Mouse (Mus musculus) forebrain, embryonic 16.5 days (tissue): ENCODE measurements at regions not wholly inside any gene's neighbourhood (a gene's known extent, or its start where the extent isn't known, plus 50 kb on each side); places are given as distances from the start of the nearest gene placed in this dataset.

Experiments used
- ATAC-seq: fragments of 200-750 bp; cut with Nextera tagmentation; 2 replicates; pipeline ENCODE4 v1.8.0; 2017; ENCODE audit warnings: mild to moderate bottlenecking, moderate library complexity
- H3K27ac ChIP-seq: fragments of 300-500 bp; sonication (generic); 2 replicates; pipeline ENCODE4 v1.5.1; 2014; ENCODE audit warnings: low read length, control low read depth
- H3K27me3 ChIP-seq: fragments of 300-500 bp; sonication (generic); replicated peaks from 2 replicates; pipeline ENCODE4 v1.6.1; 2014; ENCODE audit warnings: low read length; ENCODE audit not compliant: control insufficient read depth, insufficient read depth
- H3K36me3 ChIP-seq: fragments of 300-500 bp; sonication (generic); 2 replicates; pipeline ENCODE4 v1.6.1; 2014; ENCODE audit not compliant: control insufficient read depth, insufficient read depth
- H3K4me1 ChIP-seq: fragments of 300-500 bp; sonication (generic); replicated peaks from 2 replicates; pipeline ENCODE4 v1.6.1; 2014; ENCODE audit warnings: low read length; ENCODE audit not compliant: control insufficient read depth, insufficient read depth
- H3K4me2 ChIP-seq: fragments of 300-500 bp; sonication (generic); 2 replicates; pipeline ENCODE4 v1.6.1; 2014; ENCODE audit warnings: mild to moderate bottlenecking, low read length, control low read depth
- H3K4me3 ChIP-seq: fragments of 300-500 bp; sonication (generic); replicated peaks from 2 replicates; pipeline ENCODE4 v1.5.1; 2014; ENCODE audit warnings: mild to moderate bottlenecking, low read length, control low read depth
- H3K9ac ChIP-seq: fragments of 300-500 bp; sonication (generic); replicated peaks from 2 replicates; pipeline ENCODE4 v1.6.1; 2014; ENCODE audit warnings: low read depth, low read length, control low read depth
- H3K9me3 ChIP-seq: fragments of 300-500 bp; sonication (generic); 2 replicates; pipeline ENCODE4 v1.6.1; 2016; ENCODE audit warnings: low read length; ENCODE audit not compliant: control insufficient read depth
- WGBS: fragments of 180-500 bp; shearing (Covaris S2); extraction: QIAGEN DNeasy Blood & Tissue Kit; methylation state at CpG from one replicate; pipeline ENCODE4 v1.1.7; 2014; 5-methylcytosine and 5-hydroxymethylcytosine counted together

- ATAC-seq, result peak; percentile 16; the same call in 1 of the 2 replicates
- peaks cover 10% of the 10 kb centered on the region for H3K4me1 ChIP-seq
These were observed 246.8 kb upstream of the Mms22l start for GRCm38 (mm10) chr4:24249243-24249970.

GRCm38 (mm10) chr4:24278154-24278553 is 218.1 kb upstream of the Mms22l start:
- no peaks in the 10 kb centered on the region for H3K27me3 ChIP-seq
- no peaks in the 10 kb centered on the region for H3K36me3 ChIP-seq
- 0 out of 2 replicates have a peak, but pooled peaks cover 2% of the 10 kb centered on the region for H3K9me3 ChIP-seq
- no peaks in the 10 kb centered on the region for H3K4me1 ChIP-seq
- H3K9ac ChIP-seq, result no peak overlapping the region
- no peak for ATAC-seq
- H3K4me3 ChIP-seq, result no peak overlapping the region
- 53% methylated on average over 3 of the region's 3 CpGs for WGBS
- no peak overlapping the region for H3K27ac ChIP-seq
- H3K4me2 ChIP-seq, result no peak overlapping the region

More at GRCm38 (mm10) chr4:24249243-24249970, 246.8 kb upstream of the Mms22l start:
- H3K9me3 ChIP-seq, result no peaks in the 10 kb centered on the region
- H3K27me3 ChIP-seq, result no peaks in the 10 kb centered on the region
- no peak overlapping the region for H3K4me2 ChIP-seq
- no peak overlapping the region for H3K9ac ChIP-seq
- H3K36me3 ChIP-seq, result no peaks in the 10 kb centered on the region
- peak overlapping the region; percentile 52 for H3K27ac ChIP-seq
- H3K4me3 ChIP-seq, result no peak overlapping the region
- 9% methylated on average over 6 of the region's 6 CpGs for WGBS
